Mouse (Mus musculus) left cerebral cortex, adult 9 months (tissue): Measurements from ENCODE around the gene Csnk1g2.
A peak's percentile ranks its signal among the peaks of the same experiment; 100 is the strongest.

Experiments used
- DNase-seq, 2 experiments: peaks; one replicate each; pipeline ENCODE4 v3.0.0; 2022; ENCODE audit warnings: low spot score in 2 of 2

Csnk1g2 gene

GRCm38 (mm10) chr10:80680260-80680696 lies 57.6 kb downstream of the Csnk1g2 start:
- DNase-seq = no peak

- no peak for DNase-seq
Observed at GRCm38 (mm10) chr10:80682003-80682402, 59.4 kb downstream of the Csnk1g2 start.

- no peak for DNase-seq
Observed at GRCm38 (mm10) chr10:80683647-80684046, 61.0 kb downstream of the Csnk1g2 start.

GRCm38 (mm10) chr10:80684214-80684613 lies 61.6 kb downstream of the Csnk1g2 start:
- DNase-seq = peak in 1 of 2 experiments; percentile 50

- no peak for DNase-seq
Observed at GRCm38 (mm10) chr10:80684984-80685383, 62.3 kb downstream of the Csnk1g2 start.

GRCm38 (mm10) chr10:80686617-80687016 lies 64.0 kb downstream of the Csnk1g2 start:
- DNase-seq = no peak

- DNase-seq = peak in 1 of 2 experiments; percentile 59
Observed at GRCm38 (mm10) chr10:80687850-80688249, 65.2 kb downstream of the Csnk1g2 start.
